Mouse (Mus musculus): Measurements from ENCODE around the gene Mob3a. TPM values are rescaled to one million over a fixed set of nuclear protein-coding genes. Genes with fewer than 3 reads are reported as not detected.

Gene Mob3a
- total RNA-seq, 1 experiment = 29.2 TPM

GRCm38 (mm10) chr10:80684214-80684613 is 17.6 kb downstream of the Mob3a start:
- Histone ChIP-seq H3K4me3 (ENCODE audit: insufficient read depth in 1 of 2, low read depth in 1 of 2, low read length in 2 of 2, poor library complexity in 1 of 2, severe bottlenecking in 1 of 2) (no peak overlapping the region), H3K9me3 (ENCODE audit: control insufficient read depth, insufficient read depth, low read depth, low read length) (no peaks in the 10 kb centered on the region), H3K4me1 (ENCODE audit: control insufficient read depth in 2 of 2, insufficient read depth in 2 of 2, low read length in 2 of 2, poor library complexity in 1 of 2) (peaks cover 0 to 5% of the 10 kb centered on the region in 2 experiments; a peak in 1 of 4 replicates), H3K36me3 (ENCODE audit: control insufficient read depth, insufficient read depth, low read length, poor library complexity, severe bottlenecking) (peaks cover 7% of the 10 kb centered on the region; the same call in 1 of the 2 replicates), H3K9ac (ENCODE audit: insufficient read depth, low read depth, low read length, poor library complexity, severe bottlenecking) (no peak overlapping the region), H3K27ac (ENCODE audit: insufficient read depth, low read depth, low read length, poor library complexity, severe bottlenecking) (no peak overlapping the region)
- in situ Hi-C loops (cut with MboI; ENCODE audit: low sequenced_read_pairs in 2 of 2, unreplicated experiment in 2 of 2) = no loop called here
- no peak for DNase-seq (ENCODE audit: low read depth, low spot score)
- TF ChIP-seq HCFC1 (IDR thresholded peaks at IDR 0.05; ENCODE audit: borderline replicate concordance, insufficient read depth, low read length) (no peak), ZC3H11A (IDR thresholded peaks at IDR 0.05; ENCODE audit: borderline replicate concordance, low read depth, low read length) (peak; percentile 28; the same call in 1 of the 2 replicates), MAFK (IDR thresholded peaks at IDR 0.05; ENCODE audit: insufficient read depth, low read depth, low read length) (0 out of 2 replicates have a peak, but pooled peaks have one; percentile 13)

- no peak overlapping the region for H3K27ac ChIP-seq (ENCODE audit: insufficient read depth, low read depth, low read length, poor library complexity, severe bottlenecking)
- H3K36me3 ChIP-seq (ENCODE audit: control insufficient read depth, insufficient read depth, low read length, poor library complexity, severe bottlenecking) = peaks cover 7% of the 10 kb centered on the region; the same call in 1 of the 2 replicates
- TF ChIP-seq HCFC1 (IDR thresholded peaks at IDR 0.05; ENCODE audit: borderline replicate concordance, insufficient read depth, low read length) (no peak), ZNF384 (IDR thresholded peaks at IDR 0.05; ENCODE audit: low read depth, low read length) (no peak), CHD2 (IDR thresholded peaks at IDR 0.05; ENCODE audit: low read depth, low read length) (no peak), ZC3H11A (IDR thresholded peaks at IDR 0.05; ENCODE audit: borderline replicate concordance, low read depth, low read length) (no peak), MAFK (IDR thresholded peaks at IDR 0.05; ENCODE audit: insufficient read depth, low read depth, low read length) (no peak)
- peaks cover 0 to 9% of the 10 kb centered on the region in 2 experiments; a peak in 3 of 4 replicates for H3K4me1 ChIP-seq (ENCODE audit: control insufficient read depth in 2 of 2, insufficient read depth in 2 of 2, low read length in 2 of 2, poor library complexity in 1 of 2)
- in situ Hi-C loops (cut with MboI; ENCODE audit: low sequenced_read_pairs in 2 of 2, unreplicated experiment in 2 of 2) = no loop called here
- H3K9ac ChIP-seq (ENCODE audit: insufficient read depth, low read depth, low read length, poor library complexity, severe bottlenecking) = no peak overlapping the region
- no peak overlapping the region for H3K4me3 ChIP-seq (ENCODE audit: insufficient read depth in 1 of 2, low read depth in 1 of 2, low read length in 2 of 2, poor library complexity in 1 of 2, severe bottlenecking in 1 of 2)
- H3K9me3 ChIP-seq (ENCODE audit: control insufficient read depth, insufficient read depth, low read depth, low read length) = no peaks in the 10 kb centered on the region
- no peak for DNase-seq (ENCODE audit: low read depth, low spot score)
Measured at GRCm38 (mm10) chr10:80683647-80684046, 18.1 kb downstream of the Mob3a start.

- Histone ChIP-seq H3K27ac (ENCODE audit: insufficient read depth, low read depth, low read length, poor library complexity, severe bottlenecking) (no peak overlapping the region), H3K36me3 (ENCODE audit: control insufficient read depth, insufficient read depth, low read length, poor library complexity, severe bottlenecking) (peaks cover 7% of the 10 kb centered on the region; the same call in 1 of the 2 replicates), H3K4me3 (ENCODE audit: insufficient read depth in 1 of 2, low read depth in 1 of 2, low read length in 2 of 2, poor library complexity in 1 of 2, severe bottlenecking in 1 of 2) (no peak overlapping the region), H3K9me3 (ENCODE audit: control insufficient read depth, insufficient read depth, low read depth, low read length) (no peaks in the 10 kb centered on the region), H3K4me1 (ENCODE audit: control insufficient read depth in 2 of 2, insufficient read depth in 2 of 2, low read length in 2 of 2, poor library complexity in 1 of 2) (peaks cover 4 to 20% of the 10 kb centered on the region in 2 experiments), H3K9ac (ENCODE audit: insufficient read depth, low read depth, low read length, poor library complexity, severe bottlenecking) (no peak overlapping the region)
- no peak for DNase-seq (ENCODE audit: low read depth, low spot score)
- TF ChIP-seq MAFK (IDR thresholded peaks at IDR 0.05; ENCODE audit: insufficient read depth, low read depth, low read length) (no peak), CHD2 (IDR thresholded peaks at IDR 0.05; ENCODE audit: low read depth, low read length) (no peak), HCFC1 (IDR thresholded peaks at IDR 0.05; ENCODE audit: borderline replicate concordance, insufficient read depth, low read length) (no peak), ZC3H11A (IDR thresholded peaks at IDR 0.05; ENCODE audit: borderline replicate concordance, low read depth, low read length) (no peak), ZNF384 (IDR thresholded peaks at IDR 0.05; ENCODE audit: low read depth, low read length) (no peak)
- in situ Hi-C loops (cut with MboI; ENCODE audit: low sequenced_read_pairs in 2 of 2, unreplicated experiment in 2 of 2) = no loop called here
Measured at GRCm38 (mm10) chr10:80682003-80682402, 19.8 kb downstream of the Mob3a start.

DNA sequence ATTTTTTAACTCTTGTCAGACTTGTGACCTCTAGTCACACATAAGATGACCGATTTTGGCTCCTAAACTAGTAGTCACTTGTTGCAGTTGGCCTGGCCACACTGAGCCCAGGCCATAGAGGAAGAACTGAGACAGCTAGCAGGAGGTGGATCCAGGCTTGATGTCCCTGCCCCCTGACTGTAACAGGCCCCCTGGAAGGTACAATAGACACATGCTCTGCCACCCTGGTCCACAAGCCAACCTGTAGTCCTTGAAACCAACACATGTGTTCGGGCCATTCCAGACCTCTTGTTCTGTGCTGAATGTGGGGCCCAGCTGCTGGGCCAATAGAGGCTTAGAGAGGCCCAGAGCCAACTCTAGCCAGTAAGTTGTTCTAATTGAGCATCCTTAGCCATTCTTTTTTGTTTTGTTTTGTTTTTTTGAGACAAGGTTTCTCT is 21.5 kb downstream of the Mob3a start:
- no peak for DNase-seq (ENCODE audit: low read depth, low spot score)
- Histone ChIP-seq H3K9me3 (ENCODE audit: control insufficient read depth, insufficient read depth, low read depth, low read length) (no peaks in the 10 kb centered on the region), H3K4me1 (ENCODE audit: control insufficient read depth in 2 of 2, insufficient read depth in 2 of 2, low read length in 2 of 2, poor library complexity in 1 of 2) (peaks cover 6 to 20% of the 10 kb centered on the region in 2 experiments), H3K9ac (ENCODE audit: insufficient read depth, low read depth, low read length, poor library complexity, severe bottlenecking) (no peak overlapping the region), H3K27ac (ENCODE audit: insufficient read depth, low read depth, low read length, poor library complexity, severe bottlenecking) (no peak overlapping the region), H3K36me3 (ENCODE audit: control insufficient read depth, insufficient read depth, low read length, poor library complexity, severe bottlenecking) (no peaks in the 10 kb centered on the region), H3K4me3 (ENCODE audit: insufficient read depth in 1 of 2, low read depth in 1 of 2, low read length in 2 of 2, poor library complexity in 1 of 2, severe bottlenecking in 1 of 2) (no peak overlapping the region)
- TF ChIP-seq HCFC1 (IDR thresholded peaks at IDR 0.05; ENCODE audit: borderline replicate concordance, insufficient read depth, low read length) (no peak), MAFK (IDR thresholded peaks at IDR 0.05; ENCODE audit: insufficient read depth, low read depth, low read length) (no peak), ZC3H11A (IDR thresholded peaks at IDR 0.05; ENCODE audit: borderline replicate concordance, low read depth, low read length) (no peak), CHD2 (IDR thresholded peaks at IDR 0.05; ENCODE audit: low read depth, low read length) (no peak), ZNF384 (IDR thresholded peaks at IDR 0.05; ENCODE audit: low read depth, low read length) (no peak)
- in situ Hi-C loops (cut with MboI; ENCODE audit: low sequenced_read_pairs in 2 of 2, unreplicated experiment in 2 of 2) = no loop called here

Measured in ES-E14 (cell line).